Mouse (Mus musculus) liver, embryonic 12.5 days (tissue): ENCODE results near the gene Dync1li2. TPM values are rescaled to one million over a fixed set of nuclear protein-coding genes. Genes with fewer than 3 reads are reported as not detected.

Experiments
- ATAC-seq: fragments of 200-750 bp; cut with Nextera tagmentation; 2 replicates; pipeline ENCODE4 v1.8.0; 2017; ENCODE audit warnings: moderate number of reproducible peaks, mild to moderate bottlenecking, moderate library complexity
- H3K27ac ChIP-seq: fragments of 300-500 bp; sonication (generic); 2 replicates; pipeline ENCODE4 v1.5.1; 2016; ENCODE audit warnings: mild to moderate bottlenecking
- H3K27me3 ChIP-seq: fragments of 300-500 bp; sonication (generic); replicated peaks from 2 replicates; pipeline ENCODE4 v1.6.1; 2016; ENCODE audit warnings: mild to moderate bottlenecking, moderate library complexity
- H3K36me3 ChIP-seq: fragments of 300-500 bp; sonication (generic); 2 replicates; pipeline ENCODE4 v1.6.1; 2016; ENCODE audit warnings: mild to moderate bottlenecking, moderate library complexity
- H3K4me1 ChIP-seq: fragments of 300-500 bp; sonication (generic); 2 replicates; pipeline ENCODE4 v1.6.1; 2016
- H3K4me2 ChIP-seq: fragments of 300-500 bp; sonication (generic); 2 replicates; pipeline ENCODE4 v1.6.1; 2016; ENCODE audit warnings: mild to moderate bottlenecking, moderate library complexity
- H3K4me3 ChIP-seq: fragments of 300-500 bp; sonication (generic); 2 replicates; pipeline ENCODE4 v1.5.1; 2016; ENCODE audit warnings: mild to moderate bottlenecking, moderate library complexity
- H3K9ac ChIP-seq: fragments of 300-500 bp; sonication (generic); 2 replicates; pipeline ENCODE4 v1.6.1; 2016; ENCODE audit warnings: mild to moderate bottlenecking, moderate library complexity
- H3K9me3 ChIP-seq: fragments of 300-500 bp; sonication (generic); replicated peaks from 2 replicates; pipeline ENCODE4 v1.6.1; 2016; ENCODE audit warnings: mild to moderate bottlenecking, moderate library complexity
- WGBS: fragments of 180-500 bp; shearing (Covaris S2); methylation state at CpG from one replicate; pipeline ENCODE4 v1.1.7; 2016; ENCODE audit not compliant: insufficient replicate concordance; 5-methylcytosine and 5-hydroxymethylcytosine counted together
- polyA plus RNA-seq: library from polyadenylated mRNA; unstranded; fragments of >200 nt; fragmentation: Nextera tagmentation; extraction: Ambion mirVana; gene quantifications from 2 replicates; pipeline ENCODE4 v1.2.1, GENCODE M21; 2016

Gene Dync1li2
- polyA plus RNA-seq = 22.8 and 25.2 TPM in 2 replicates

GRCm38 (mm10) chr8:104442299-104443124 is at the start of gene Dync1li2:
Gene Dync1li2 (minus strand): TSS chr8:104443047.
- Histone ChIP-seq H3K9ac (peak within 1 kb of the TSS; percentile 77), H3K4me2 (peak within 1 kb of the TSS; percentile 84), H3K27me3 (no peaks in the 10 kb centered on the region), H3K27ac (peak within 1 kb of the TSS; percentile 84), H3K4me3 (peak within 1 kb of the TSS; percentile 89), H3K4me1 (peaks cover 15% of the 10 kb centered on the region), H3K9me3 (no peaks in the 10 kb centered on the region), H3K36me3 (peaks cover 33% of the 10 kb centered on the region)
- peak; percentile 89 for ATAC-seq
- WGBS = under 1% methylated on average over 75 of the region's 75 CpGs

GRCm38 (mm10) chr8:104479091-104479490 is 36.2 kb upstream of the Dync1li2 start:
- no peaks in the 10 kb centered on the region for H3K9me3 ChIP-seq
- H3K27ac ChIP-seq = no peak overlapping the region
- no peak for ATAC-seq
- H3K9ac ChIP-seq = no peak overlapping the region
- no peak overlapping the region for H3K4me2 ChIP-seq
- H3K27me3 ChIP-seq = no peaks in the 10 kb centered on the region
- H3K4me1 ChIP-seq = no peaks in the 10 kb centered on the region
- no peaks in the 10 kb centered on the region for H3K36me3 ChIP-seq
- H3K4me3 ChIP-seq = no peak overlapping the region
- 39% methylated on average over 1 of the region's 1 CpGs for WGBS

GRCm38 (mm10) chr8:104472465-104472864 is 29.6 kb upstream of the Dync1li2 start:
- WGBS = 61% methylated on average over 3 of the region's 3 CpGs
- Histone ChIP-seq H3K9ac (no peak overlapping the region), H3K4me2 (no peak overlapping the region), H3K4me3 (no peak overlapping the region), H3K27ac (no peak overlapping the region), H3K27me3 (no peaks in the 10 kb centered on the region), H3K4me1 (no peaks in the 10 kb centered on the region), H3K9me3 (no peaks in the 10 kb centered on the region), H3K36me3 (no peaks in the 10 kb centered on the region)
- ATAC-seq = no peak

- H3K27ac ChIP-seq = no peak overlapping the region
- H3K4me1 ChIP-seq = no peaks in the 10 kb centered on the region
- H3K4me2 ChIP-seq = no peak overlapping the region
- H3K9me3 ChIP-seq = no peaks in the 10 kb centered on the region
- no peak overlapping the region for H3K4me3 ChIP-seq
- 36% methylated on average over 2 of the region's 2 CpGs for WGBS
- H3K27me3 ChIP-seq = no peaks in the 10 kb centered on the region
- no peak for ATAC-seq
- no peaks in the 10 kb centered on the region for H3K36me3 ChIP-seq
- H3K9ac ChIP-seq = no peak overlapping the region
Observed at GRCm38 (mm10) chr8:104467463-104467862, 24.6 kb upstream of the Dync1li2 start.

- H3K27ac ChIP-seq = no peak overlapping the region
- WGBS = 41% methylated on average over 3 of the region's 3 CpGs
- no peak overlapping the region for H3K4me2 ChIP-seq
- no peak overlapping the region for H3K4me3 ChIP-seq
- peaks cover 5% of the 10 kb centered on the region for H3K4me1 ChIP-seq
- H3K36me3 ChIP-seq = no peaks in the 10 kb centered on the region
- no peaks in the 10 kb centered on the region for H3K27me3 ChIP-seq
- no peak overlapping the region for H3K9ac ChIP-seq
- peak; percentile 72; the same call in 1 of the 2 replicates for ATAC-seq
- no peaks in the 10 kb centered on the region for H3K9me3 ChIP-seq
Observed at GRCm38 (mm10) chr8:104452177-104452576, 9.3 kb upstream of the Dync1li2 start.

- no peak overlapping the region for H3K4me3 ChIP-seq
- no peaks in the 10 kb centered on the region for H3K36me3 ChIP-seq
- no peaks in the 10 kb centered on the region for H3K27me3 ChIP-seq
- H3K9me3 ChIP-seq = no peaks in the 10 kb centered on the region
- no peak overlapping the region for H3K4me2 ChIP-seq
- no peak overlapping the region for H3K9ac ChIP-seq
- no peak overlapping the region for H3K27ac ChIP-seq
- WGBS = 68% methylated on average over 3 of the region's 3 CpGs
- no peak for ATAC-seq
- H3K4me1 ChIP-seq = peaks cover 5% of the 10 kb centered on the region
Observed at GRCm38 (mm10) chr8:104448796-104449195, 5.9 kb upstream of the Dync1li2 start.

- H3K36me3 ChIP-seq = peaks cover 2% of the 10 kb centered on the region; the same call in 1 of the 2 replicates
- H3K9me3 ChIP-seq = no peaks in the 10 kb centered on the region
- no peak for ATAC-seq
- H3K4me1 ChIP-seq = peaks cover 11% of the 10 kb centered on the region
- WGBS = 47% methylated on average over 3 of the region's 3 CpGs
- no peak overlapping the region for H3K27ac ChIP-seq
- no peak overlapping the region for H3K9ac ChIP-seq
- no peak overlapping the region for H3K4me2 ChIP-seq
- no peak overlapping the region for H3K4me3 ChIP-seq
- H3K27me3 ChIP-seq = no peaks in the 10 kb centered on the region
Observed at GRCm38 (mm10) chr8:104446016-104446415, 3.2 kb upstream of the Dync1li2 start.

GRCm38 (mm10) chr8:104445248-104445647 is 2.4 kb upstream of the Dync1li2 start:
- Histone ChIP-seq H3K9me3 (no peaks in the 10 kb centered on the region), H3K36me3 (peaks cover 8% of the 10 kb centered on the region), H3K27ac (no peak overlapping the region), H3K4me1 (peaks cover 15% of the 10 kb centered on the region), H3K27me3 (no peaks in the 10 kb centered on the region), H3K4me3 (no peak overlapping the region), H3K9ac (no peak overlapping the region), H3K4me2 (no peak overlapping the region)
- WGBS = 40% methylated on average over 6 of the region's 6 CpGs
- ATAC-seq = no peak

DNA sequence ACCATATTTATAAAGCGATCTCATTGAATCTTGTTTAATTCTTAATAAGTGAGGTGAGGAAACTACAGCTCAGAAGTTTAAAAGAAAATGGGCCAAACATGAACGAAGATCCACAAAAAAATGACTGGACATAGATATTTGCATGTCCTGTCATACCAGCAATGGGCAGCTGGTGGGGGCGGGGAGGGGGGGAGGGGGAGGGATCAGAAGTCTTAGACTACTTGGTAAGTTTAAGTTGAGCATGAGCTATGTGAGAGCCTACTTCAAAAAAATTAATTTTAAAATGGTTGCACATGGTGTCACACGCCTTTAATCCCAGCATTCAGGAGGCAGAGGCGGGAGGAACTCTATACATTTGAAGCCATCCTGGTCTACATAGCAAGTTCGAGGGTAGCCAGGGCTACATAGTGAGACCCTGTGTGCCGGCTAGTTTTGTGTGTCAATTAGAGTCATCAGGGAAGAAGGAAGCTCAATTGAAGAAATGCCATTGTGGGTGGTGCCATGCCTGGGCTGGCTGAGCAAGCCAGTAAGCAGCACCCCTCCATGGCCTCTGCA is 355 bp upstream of the Dync1li2 start:
- Histone ChIP-seq H3K36me3 (peaks cover 28% of the 10 kb centered on the region), H3K4me3 (peak overlapping the region; percentile 89), H3K4me1 (peaks cover 15% of the 10 kb centered on the region), H3K9me3 (no peaks in the 10 kb centered on the region), H3K4me2 (peak overlapping the region; percentile 84), H3K27ac (no peak overlapping the region), H3K27me3 (no peaks in the 10 kb centered on the region), H3K9ac (no peak overlapping the region)
- WGBS = 48% methylated on average over 7 of the region's 7 CpGs
- ATAC-seq = peak; percentile 3; the same call in 1 of the 2 replicates

- Histone ChIP-seq H3K4me2 (peak overlapping the region; percentile 84), H3K27ac (no peak overlapping the region), H3K36me3 (peaks cover 42% of the 10 kb centered on the region), H3K9ac (peak overlapping the region; percentile 77), H3K4me3 (peak overlapping the region; percentile 89), H3K4me1 (peaks cover 15% of the 10 kb centered on the region), H3K9me3 (no peaks in the 10 kb centered on the region), H3K27me3 (no peaks in the 10 kb centered on the region)
- WGBS = 64% methylated on average over 7 of the region's 7 CpGs
- no peak for ATAC-seq
Observed at GRCm38 (mm10) chr8:104441613-104442012, 1.2 kb downstream of the Dync1li2 start.

- H3K4me1 ChIP-seq = peaks cover 30% of the 10 kb centered on the region
- H3K4me2 ChIP-seq = no peak overlapping the region
- no peaks in the 10 kb centered on the region for H3K9me3 ChIP-seq
- no peaks in the 10 kb centered on the region for H3K27me3 ChIP-seq
- 87% methylated on average over 8 of the region's 8 CpGs for WGBS
- H3K4me3 ChIP-seq = no peak overlapping the region
- peaks cover 64% of the 10 kb centered on the region for H3K36me3 ChIP-seq
- no peak overlapping the region for H3K27ac ChIP-seq
- no peak for ATAC-seq
- H3K9ac ChIP-seq = no peak overlapping the region
Observed at GRCm38 (mm10) chr8:104439461-104439860, 3.4 kb downstream of the Dync1li2 start.

DNA sequence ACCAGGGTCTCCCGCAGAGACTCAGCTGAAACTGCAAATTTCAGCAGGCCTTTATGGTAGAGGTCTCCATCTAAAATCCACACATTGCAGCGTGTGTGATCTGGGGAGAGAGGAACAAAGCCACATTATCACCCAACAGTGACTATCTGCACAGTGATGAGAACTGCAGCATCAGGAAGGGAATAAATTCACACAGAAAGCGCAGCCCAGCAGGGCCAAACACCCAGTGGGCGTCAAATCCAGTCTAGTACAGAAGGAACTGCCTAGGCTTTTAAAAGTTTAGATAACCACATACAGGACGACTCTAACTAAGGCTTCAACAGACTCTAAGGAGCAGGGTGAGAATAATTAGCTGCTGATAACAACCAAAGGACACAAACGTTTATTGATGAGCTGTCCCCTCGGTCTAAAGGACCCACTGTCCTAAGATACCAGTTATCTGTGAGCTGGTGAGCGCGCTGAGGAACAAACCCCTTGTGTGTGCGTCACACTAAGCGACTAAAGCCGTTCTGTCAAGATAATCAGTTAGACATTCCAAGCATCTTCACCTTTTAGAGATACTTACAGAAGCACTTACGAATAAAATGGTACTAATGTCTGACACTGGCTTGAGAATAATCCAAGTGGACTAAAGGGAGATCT is 5.2 kb downstream of the Dync1li2 start:
- H3K36me3 ChIP-seq = peaks cover 81% of the 10 kb centered on the region
- H3K4me3 ChIP-seq = no peak overlapping the region
- H3K27ac ChIP-seq = no peak overlapping the region
- no peak overlapping the region for H3K4me2 ChIP-seq
- peaks cover 41% of the 10 kb centered on the region for H3K4me1 ChIP-seq
- WGBS = 76% methylated on average over 13 of the region's 13 CpGs
- H3K9ac ChIP-seq = no peak overlapping the region
- H3K27me3 ChIP-seq = no peaks in the 10 kb centered on the region
- no peak for ATAC-seq
- no peaks in the 10 kb centered on the region for H3K9me3 ChIP-seq
